Mouse (Mus musculus) lung, postnatal 36 days (tissue): ENCODE results near the gene Lgals3bp.
A peak's percentile ranks its signal among the peaks of the same experiment; 100 is the strongest.
"Not testable (repeated sequence)": the region's sequence is repeated elsewhere in the genome, so short reads cannot be mapped to it uniquely, and the experiment has no call there.

ENCODE experiments used
- DNase-seq: peaks from one replicate; pipeline ENCODE4 v3.0.0; 2022; ENCODE audit warnings: mixed read lengths

Lgals3bp gene

DNA sequence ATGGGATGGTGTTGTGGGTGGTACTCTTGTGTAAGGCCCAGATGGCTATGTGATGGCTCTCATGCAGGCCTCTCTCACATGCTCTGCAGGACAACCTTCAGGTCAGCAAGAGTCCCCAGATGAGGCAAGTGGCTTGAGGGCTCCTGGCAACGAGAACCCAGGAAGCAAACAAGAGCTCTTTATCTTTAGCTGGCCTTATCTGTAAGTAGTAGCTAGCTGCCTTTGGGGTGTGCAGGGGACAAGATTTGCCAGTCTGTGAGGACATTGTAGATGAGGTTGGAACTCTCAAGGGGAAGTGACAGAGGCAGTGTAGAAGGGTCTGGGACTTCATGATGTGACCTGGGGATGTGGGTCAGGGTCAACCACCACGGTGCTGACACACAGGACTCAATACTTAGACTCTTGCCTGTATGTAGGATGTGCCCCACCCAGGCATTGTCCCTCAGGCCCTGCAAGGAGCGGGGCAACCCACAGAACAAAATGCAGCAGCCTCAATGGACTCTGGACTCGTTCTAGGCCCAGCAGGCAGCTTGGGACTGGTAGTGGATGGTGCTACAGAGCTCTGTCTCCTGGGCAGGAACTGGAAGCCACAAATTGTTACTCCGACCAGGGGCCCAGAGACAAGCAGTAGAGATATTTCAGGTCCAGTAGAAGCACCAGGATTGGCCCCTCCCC, 1.9 kb downstream of the Lgals3bp start:
- peak; percentile 37 for DNase-seq

DNA sequence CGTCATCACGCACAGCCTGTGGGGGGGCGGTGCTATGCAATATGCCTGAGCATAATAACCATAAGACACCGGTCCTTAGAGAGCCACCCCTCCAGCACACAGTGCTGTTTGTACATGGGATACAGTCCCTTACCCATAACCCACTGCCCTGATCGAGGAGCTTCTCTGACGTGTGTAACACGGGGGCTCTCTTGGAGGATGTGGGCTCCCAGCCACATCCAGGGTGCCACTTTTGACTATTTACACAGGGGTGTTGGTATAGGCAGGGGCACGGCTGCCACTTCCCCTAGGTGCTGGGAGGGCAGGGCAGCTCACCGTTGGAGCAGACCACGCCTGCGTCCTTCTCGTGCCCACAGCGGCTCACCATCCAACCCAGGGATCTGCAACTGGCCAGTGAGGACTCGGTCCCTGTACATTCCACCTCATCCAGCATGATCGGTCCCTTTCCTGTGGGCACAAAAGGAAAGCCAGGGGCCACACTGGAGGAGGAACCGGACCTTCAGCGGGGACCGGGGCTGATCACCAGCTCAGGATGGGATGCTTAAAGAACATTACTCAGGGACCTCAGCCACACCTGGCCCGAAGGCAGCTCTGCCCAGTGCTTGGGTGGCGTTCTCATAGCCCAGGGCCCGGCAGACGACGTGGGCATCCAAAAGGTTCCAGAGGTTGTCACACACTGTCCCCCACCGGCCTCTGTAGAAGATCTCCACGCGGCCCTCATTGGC, 3.9 kb downstream of the Lgals3bp start:
- no peak for DNase-seq

DNA sequence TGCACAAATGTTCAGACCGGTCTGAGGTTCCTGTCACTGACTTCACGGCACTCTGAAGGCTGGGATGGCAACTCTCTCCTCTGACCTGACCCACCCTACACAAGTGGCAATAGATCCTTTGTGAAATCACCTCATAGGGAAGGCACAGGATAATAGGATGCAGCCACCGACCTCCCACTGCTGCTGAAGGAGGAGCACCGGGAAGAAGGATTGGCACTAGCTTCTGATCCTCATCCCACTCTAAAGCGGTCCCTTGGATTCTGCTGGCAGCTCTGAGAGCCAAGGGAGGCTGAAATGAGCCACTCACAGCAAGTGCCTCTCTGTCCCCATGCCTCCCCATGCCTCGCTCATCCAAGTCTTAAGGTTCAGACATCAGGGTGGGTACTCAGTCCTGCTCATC, 7.4 kb downstream of the Lgals3bp start:
- DNase-seq = no peak

DNA sequence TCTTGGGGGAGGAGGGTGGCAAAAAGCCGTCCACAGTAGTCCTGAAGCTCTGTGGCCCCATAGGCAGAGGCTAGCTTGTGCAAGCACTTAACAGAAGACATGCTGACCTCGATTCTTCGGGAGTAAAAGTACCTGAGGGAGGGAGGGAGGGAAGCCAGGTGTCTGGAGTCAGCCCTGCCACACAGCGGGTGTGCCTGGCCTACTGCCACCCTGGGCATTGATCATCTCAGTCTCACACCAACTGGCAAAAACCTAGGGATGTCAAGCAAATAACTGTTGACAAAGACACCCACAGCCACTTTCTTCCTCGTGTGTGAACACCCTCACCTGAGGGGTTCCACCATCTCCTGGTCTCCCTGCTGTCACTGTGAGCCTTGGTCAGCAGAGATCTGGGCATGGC, 7.9 kb downstream of the Lgals3bp start:
- DNase-seq = no peak

- not testable (repeated sequence) for DNase-seq
Measured at GRCm38 (mm10) chr11:118387816-118388215, 14.1 kb downstream of the Lgals3bp start.

- DNase-seq = peak; percentile 93
Measured at GRCm38 (mm10) chr11:118379251-118380009, 22.5 kb downstream of the Lgals3bp start.

- DNase-seq = no peak
Measured at GRCm38 (mm10) chr11:118378656-118379055, 23.2 kb downstream of the Lgals3bp start.

GRCm38 (mm10) chr11:118376323-118376722, 25.6 kb downstream of the Lgals3bp start:
- not testable (repeated sequence) for DNase-seq

- no peak for DNase-seq
Measured at GRCm38 (mm10) chr11:118375881-118376280, 26.0 kb downstream of the Lgals3bp start.

GRCm38 (mm10) chr11:118375461-118375860, 26.4 kb downstream of the Lgals3bp start:
- no peak for DNase-seq

DNA sequence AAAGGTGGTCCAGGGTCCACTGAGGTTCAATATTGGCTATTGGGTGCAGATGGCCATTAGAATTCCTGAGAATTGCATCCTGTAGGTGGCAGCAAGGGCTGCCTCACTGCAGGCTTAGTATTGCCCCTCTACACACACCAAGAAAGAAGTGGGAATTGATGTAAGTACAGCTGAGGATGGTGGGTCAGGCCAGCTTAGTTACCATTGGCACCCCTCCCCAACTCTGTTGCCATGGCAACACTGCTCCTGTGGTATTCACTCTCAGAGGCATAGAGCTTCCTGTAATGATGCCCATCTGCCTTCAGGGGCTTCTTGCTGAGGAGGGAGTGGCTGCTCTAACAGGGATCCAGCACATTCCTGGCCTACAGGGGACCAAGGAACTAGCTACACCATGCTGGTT, 26.9 kb downstream of the Lgals3bp start:
- no peak for DNase-seq

DNA sequence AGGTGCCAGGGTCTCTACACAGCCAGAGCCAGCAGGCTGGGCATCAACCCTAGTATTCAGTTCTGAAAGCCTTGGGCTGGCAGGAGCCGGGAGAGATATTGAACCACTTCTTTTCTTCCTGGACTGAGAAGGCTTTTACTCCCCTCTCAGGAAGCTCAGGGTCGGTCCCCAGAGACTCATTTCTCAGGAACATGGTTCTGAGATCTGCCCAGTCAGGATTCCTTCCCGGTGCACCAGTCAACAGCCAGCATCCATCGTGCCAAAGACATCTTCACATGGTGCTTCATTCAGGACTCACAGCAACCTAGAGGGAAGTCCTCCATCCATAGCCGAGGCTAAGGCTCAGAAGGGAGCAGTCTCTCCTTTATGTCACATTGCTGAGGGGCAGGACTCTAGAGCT, 27.4 kb downstream of the Lgals3bp start:
- no peak for DNase-seq

GRCm38 (mm10) chr11:118372641-118373040, 29.3 kb downstream of the Lgals3bp start:
- no peak for DNase-seq

- DNase-seq = no peak
Measured at GRCm38 (mm10) chr11:118371876-118372275, 30.0 kb downstream of the Lgals3bp start.

GRCm38 (mm10) chr11:118369657-118370056, 32.2 kb downstream of the Lgals3bp start:
- DNase-seq = no peak

DNA sequence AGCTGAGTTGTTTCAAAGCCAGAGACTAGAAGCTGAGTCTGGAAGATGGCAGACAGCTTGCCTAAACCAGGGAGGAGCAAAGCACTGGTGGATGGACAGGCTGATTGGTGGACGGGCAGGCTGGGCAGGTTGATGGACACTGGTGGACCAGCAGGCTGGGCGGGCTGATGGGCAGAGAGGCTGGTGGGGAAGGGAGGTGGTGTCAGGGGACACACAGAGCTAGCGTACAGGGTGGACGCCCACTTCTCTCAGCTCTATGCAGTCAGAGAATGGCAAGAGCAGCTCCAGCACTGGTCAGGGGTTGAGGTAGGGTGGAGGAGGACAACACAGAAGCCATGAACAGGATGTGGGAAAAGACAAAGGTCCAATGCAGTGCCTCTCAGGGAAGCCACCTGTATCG, 32.6 kb downstream of the Lgals3bp start:
- no peak for DNase-seq

DNA sequence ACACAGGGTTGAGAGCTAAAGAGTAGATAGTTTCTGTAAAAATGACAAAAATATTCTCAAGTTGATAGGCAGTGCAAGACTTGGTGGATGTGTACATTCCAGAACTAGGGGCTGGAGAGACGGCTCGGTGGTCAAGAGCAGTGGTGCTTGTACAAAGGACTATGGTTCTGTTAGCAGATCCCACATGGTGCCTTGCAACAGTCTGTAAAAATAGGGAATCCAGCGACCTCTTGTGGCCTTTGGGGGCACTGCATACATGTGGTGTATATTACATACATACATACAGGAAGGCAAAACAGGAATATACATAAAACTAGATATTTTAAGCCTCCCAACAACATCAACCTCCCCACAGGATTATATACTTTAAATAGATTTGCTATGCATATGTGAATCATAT, 33.6 kb downstream of the Lgals3bp start:
- peak; percentile 72 for DNase-seq

DNA sequence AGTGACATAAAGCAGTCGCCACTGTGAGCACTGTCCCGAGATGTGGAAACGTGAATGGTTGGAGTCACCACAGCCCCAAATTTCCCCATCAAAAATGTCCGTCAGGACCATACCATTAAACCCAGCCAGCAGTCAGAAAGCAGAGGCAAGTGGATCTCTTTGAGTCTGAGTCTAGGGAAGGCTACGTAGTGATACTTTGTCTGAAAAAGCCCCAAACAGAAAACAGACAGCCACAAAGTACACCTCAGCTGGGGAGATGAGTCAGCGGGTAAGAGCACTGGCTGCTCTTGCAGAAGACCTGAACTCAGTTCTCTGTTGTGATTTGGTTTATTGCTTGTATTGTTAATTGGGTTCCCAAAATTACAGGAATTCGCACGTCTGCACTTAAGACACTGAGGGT, 35.3 kb downstream of the Lgals3bp start:
- DNase-seq = no peak

GRCm38 (mm10) chr11:118366108-118366507, 35.8 kb downstream of the Lgals3bp start:
- DNase-seq = no peak

DNA sequence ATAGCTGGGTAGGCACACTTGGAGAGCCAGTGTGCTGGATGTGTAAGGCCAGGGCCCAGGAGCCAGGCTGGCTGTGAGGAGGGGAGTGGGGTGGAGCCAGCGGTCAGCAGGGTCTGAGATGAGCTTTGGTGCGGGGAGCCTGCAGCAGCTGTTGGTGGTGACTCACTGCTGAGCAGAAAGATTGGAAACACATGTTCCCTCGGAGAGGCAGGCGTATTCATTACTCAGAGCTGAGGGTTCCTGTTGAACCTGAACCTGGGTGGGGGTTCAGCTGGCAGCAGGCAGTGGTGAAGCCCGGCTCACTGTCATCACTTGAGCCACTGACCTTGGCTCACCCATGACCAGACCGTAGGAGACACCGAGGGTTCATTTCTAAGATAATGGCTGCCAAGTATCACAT, 36.7 kb downstream of the Lgals3bp start:
- peak; percentile 54 for DNase-seq

DNA sequence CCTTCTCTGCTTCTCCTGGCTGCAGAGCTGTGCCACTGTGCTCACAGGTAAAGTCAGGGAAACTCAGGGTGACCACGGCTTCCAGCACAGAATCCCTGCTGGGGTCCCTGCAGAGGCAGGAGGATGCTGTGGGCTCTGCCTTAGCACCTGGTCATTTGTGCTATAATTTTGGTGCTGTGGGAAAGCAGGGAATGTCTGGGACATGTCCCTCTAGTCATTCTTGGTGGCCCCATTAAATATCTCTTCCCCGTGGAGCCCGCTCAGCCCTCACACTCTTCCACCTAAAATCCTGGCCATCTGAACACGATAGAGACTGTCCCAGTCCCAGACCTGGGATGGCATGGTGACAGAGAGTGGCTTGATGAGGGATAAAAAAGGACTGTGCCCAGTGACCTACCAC, 37.9 kb downstream of the Lgals3bp start:
- DNase-seq = no peak

GRCm38 (mm10) chr11:118362971-118363518, 38.8 kb downstream of the Lgals3bp start:
- peak; percentile 84 for DNase-seq

DNA sequence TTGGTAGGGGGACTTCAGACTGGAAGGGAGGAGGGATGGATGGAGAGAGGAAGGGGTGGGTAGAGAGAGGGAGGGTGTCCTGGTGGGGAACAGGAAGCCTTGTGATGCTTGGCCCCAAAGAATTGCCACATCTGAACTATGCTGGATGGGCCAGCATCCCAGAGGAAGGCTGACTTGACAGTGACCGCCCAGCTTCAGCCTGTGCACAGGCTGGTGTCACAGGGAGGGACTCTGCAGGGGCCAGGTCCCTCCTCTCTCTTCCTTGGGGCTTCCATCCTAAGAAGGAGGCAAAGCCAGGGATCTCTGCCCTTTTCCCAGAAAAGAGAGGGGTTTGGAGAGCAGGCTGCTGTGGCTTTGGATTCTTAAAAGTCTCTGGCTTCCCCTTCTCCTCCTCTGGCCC, 39.4 kb downstream of the Lgals3bp start:
- peak; percentile 51 for DNase-seq
